Mouse (Mus musculus) retina, adult 2 months (tissue): ENCODE data around the gene Cacna2d1.

Experiments
- DNase-seq: peaks from one replicate; pipeline ENCODE4 v3.0.0-alpha.2; 2012; ENCODE audit warnings: low read depth, low spot score

Gene Cacna2d1

DNA sequence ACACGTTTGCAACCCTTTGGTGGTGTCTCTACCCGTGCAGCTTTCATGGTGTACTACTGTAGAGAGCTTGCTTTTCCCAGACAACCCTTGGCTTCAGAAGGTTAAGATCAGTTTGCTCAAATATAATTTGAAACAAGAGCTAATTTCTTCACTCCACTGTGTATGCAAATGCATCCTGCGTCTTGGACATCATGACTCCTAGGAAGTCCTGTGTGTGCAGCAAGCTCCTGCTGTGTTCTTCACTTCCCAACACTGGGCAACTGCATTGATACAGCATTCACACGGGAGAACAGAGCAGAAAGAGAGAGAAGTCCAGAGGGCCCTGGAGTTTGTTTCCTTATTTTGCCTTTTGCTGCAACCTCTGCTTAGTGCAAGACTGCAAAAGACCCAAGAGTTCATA, 48.1 kb downstream of the Cacna2d1 start:
- DNase-seq = no peak

GRCm38 (mm10) chr5:15983354-15983753, 48.9 kb downstream of the Cacna2d1 start:
- DNase-seq = no peak

- no peak for DNase-seq
These were observed 50.9 kb downstream of the Cacna2d1 start for GRCm38 (mm10) chr5:15985228-15985858.

- DNase-seq = no peak
These were observed 51.4 kb downstream of the Cacna2d1 start for GRCm38 (mm10) chr5:15985901-15986300.

- no peak for DNase-seq
These were observed 57.1 kb downstream of the Cacna2d1 start for GRCm38 (mm10) chr5:15991428-15992139.

- no peak for DNase-seq
These were observed 58.9 kb downstream of the Cacna2d1 start for GRCm38 (mm10) chr5:15993252-15993944.

DNA sequence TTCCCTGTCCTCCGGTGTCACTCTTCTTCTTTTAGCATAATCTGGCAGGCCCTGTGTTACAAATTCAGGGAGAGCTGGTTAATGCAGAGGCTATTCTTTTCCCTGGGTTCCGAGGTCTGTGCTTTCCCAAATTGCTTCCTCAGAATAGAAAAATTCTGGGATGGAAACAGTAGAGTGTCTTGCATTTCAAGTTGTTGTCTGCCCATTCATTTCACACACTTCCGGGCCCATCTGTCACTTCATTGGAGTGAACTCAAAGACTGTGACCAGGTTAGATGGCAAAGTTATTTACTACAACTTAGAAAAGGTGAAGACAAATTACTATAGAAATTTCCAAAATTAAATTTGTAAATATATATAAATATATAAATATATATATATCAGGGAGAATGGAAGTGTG, 62.7 kb downstream of the Cacna2d1 start:
- DNase-seq = no peak

GRCm38 (mm10) chr5:15997769-15998168, 63.3 kb downstream of the Cacna2d1 start:
- no peak for DNase-seq

DNA sequence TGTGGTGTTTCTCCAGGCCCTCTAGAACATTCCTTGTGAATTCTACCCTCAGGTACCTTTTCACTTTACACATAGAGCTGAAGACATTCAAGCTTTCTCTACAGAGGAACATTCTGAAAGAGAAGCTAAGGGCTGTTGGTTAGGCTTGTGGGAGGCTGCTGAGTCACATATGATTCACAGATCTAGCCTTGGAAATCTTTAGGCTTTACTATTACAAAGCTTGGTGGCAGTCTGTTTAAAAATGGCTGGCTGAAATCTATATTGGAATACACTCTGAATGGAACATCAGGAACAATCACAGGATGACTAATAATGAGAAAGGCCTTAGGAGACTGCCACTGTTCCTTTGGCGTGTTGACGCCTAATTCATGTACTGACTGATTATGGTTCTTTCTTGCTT, 66.4 kb downstream of the Cacna2d1 start:
- DNase-seq = no peak

DNA sequence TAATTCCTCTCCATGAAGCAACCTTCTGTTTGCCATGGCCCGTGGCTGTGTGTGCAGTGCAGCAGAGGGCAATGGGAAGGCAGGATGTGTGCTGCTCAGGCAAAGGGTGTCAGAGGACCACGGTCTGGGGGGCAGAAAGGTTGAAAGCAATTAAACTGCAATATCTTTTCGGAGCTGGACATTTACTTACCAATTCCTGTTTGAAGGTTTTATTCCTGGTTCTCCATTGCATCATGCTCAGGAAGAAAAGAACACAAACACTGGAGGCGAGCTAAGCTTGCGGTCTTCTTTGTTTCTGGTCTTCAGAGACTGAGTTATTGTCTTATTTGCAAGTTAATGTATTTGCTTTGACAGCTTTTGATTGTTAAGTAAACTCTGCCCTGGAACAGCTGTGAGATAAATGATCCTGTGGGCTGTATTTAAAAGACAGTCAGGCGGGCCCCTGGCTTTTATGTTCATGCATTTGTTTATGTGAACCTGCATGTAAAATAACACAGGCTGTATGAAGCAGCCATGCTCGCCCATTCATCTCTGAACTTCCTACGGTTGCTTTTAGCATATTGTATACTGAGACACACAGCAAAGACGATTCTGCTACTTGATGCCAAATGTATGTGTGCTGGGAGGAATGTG, 68.1 kb downstream of the Cacna2d1 start:
- no peak for DNase-seq

DNA sequence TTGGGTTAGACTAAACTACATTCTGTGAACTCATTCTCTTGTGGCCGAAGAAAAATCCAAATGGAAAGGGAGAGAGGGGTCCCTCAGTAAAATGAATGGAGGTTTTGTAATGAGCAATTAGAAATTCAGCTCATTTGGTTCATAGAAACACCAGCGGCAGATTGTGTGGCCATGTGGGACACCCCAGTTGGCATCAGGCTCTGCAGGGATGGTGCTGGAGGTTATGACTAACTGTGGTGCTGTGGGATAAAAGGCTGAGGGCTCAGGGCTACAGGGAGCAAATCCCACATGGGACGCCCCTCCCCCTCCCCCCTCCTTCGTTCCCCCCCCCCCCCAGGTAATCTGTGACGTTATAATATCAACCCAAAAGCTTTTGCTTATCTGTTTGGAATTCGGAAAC, 69.8 kb downstream of the Cacna2d1 start:
- no peak for DNase-seq

DNA sequence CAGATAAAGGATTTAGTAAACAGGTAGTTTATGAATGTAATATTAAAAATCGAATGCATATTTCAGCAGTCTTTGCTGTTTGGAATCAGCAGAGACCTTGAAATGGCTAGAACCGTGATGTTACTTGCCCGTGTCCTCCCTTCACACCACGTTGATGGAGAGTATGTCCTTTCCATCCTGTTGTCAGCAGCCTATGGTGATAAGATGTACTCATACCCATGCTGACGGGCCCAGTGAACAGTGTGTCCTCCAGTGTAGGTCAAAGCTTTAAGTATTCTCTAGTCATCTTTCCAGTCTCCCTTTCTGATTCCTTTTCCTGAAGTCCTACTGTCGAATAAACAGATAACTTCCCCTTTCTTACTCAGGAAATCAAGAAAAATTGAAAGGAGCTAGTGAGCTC, 72.5 kb downstream of the Cacna2d1 start:
- no peak for DNase-seq

DNA sequence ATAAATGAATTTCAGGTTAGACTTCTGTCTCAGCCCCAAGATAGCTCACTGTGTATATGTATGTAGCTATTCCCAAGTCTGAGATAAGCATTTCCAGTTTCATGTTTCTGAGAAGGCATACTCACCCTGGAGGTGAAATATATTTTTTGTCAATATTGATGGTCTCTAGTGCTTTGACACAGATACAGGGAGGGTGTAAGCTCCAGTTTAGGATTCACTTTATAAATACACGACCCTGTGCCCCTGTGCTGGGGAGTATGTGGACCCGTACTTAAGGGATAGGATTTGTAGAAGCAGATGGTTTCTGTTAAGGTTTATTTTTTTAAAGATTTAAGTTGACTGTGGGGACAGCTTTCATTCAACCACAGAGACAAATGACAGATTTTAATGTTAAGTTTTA, 79.2 kb downstream of the Cacna2d1 start:
- DNase-seq = no peak

GRCm38 (mm10) chr5:16014392-16014791, 79.9 kb downstream of the Cacna2d1 start:
- no peak for DNase-seq

GRCm38 (mm10) chr5:16024626-16025417, 90.3 kb downstream of the Cacna2d1 start:
- no peak for DNase-seq

DNA sequence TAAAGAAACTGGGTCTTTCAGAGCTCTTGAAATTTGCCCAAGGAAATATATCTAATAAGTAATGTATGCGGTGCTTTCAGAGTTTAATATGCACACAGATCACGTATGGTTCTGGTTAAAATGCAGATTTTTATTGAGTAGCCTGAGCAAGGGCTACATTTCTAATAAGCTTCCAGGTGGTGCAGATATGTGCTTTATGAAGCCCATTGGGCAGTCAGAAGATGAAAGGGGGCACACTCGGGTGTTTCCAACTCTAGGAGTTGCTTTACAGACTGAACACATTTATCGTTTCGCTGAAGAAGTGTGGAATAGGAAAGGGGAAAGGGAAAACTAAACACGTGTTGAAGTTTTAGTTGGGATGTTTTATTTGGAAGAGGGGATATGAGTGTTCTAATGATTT, 94.4 kb downstream of the Cacna2d1 start:
- DNase-seq = no peak

- no peak for DNase-seq
These were observed 95.0 kb downstream of the Cacna2d1 start for GRCm38 (mm10) chr5:16029481-16029880.

DNA sequence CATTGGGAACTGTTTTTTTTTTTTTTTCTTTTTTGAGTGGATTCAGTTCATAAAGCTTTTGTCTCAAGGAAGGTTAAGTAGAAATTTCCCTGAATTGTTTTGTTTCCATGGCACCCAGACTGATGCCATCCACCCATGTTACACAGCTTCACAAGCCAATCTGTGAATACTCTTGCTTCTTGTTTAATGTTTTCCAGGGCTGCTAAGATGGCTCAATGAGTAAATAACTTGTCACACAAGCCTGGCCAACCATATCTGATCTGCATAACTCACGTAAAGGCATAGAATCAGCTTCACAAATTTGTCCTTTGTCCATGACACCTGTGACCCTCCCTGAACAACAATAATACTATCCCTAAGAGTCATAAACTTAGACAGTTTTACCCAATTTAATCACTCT, 99.1 kb downstream of the Cacna2d1 start:
- DNase-seq = no peak

DNA sequence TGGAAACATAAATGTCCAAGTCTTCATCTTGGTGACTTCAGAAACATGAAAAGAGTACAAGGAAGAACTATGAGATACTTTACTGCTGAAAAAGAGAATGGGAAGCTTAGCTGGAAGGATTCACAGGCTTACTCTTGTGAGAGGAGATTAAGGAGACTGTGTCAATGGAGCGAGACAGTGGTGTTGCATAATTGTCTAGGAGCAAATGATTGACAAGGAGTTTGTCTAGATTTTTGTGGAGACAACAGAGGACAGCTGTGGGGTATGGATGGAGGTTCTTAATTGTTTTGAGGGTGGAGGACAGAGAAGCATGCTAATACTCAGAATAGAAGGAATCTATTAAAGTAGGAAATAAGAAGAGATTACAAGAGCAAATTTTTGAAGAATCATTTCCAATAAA, 100.8 kb downstream of the Cacna2d1 start:
- no peak for DNase-seq

GRCm38 (mm10) chr5:16045147-16045878, 110.8 kb downstream of the Cacna2d1 start:
- DNase-seq = no peak
